Mouse (Mus musculus) midbrain, embryonic 11.5 days (tissue): Measurements from ENCODE around the gene Hoxb4. TPM values are rescaled to one million over a fixed set of nuclear protein-coding genes. Genes with fewer than 3 reads are reported as not detected.

Source experiments
- ATAC-seq: fragments of 200-750 bp; cut with Nextera tagmentation; 2 replicates; pipeline ENCODE4 v1.8.0; 2017; ENCODE audit warnings: moderate TSS enrichment, moderate library complexity; ENCODE audit not compliant: low FRiP score
- DNase-seq: peaks from one replicate; pipeline ENCODE4 v3.0.0; 2015; ENCODE audit warnings: low spot score; ENCODE audit errors: missing footprints
- H3K27ac ChIP-seq: fragments of 300-500 bp; sonication (generic); 2 replicates; pipeline ENCODE4 v1.5.1; 2014; ENCODE audit warnings: low read depth, low read length
- H3K27me3 ChIP-seq: fragments of 300-500 bp; sonication (generic); 2 replicates; pipeline ENCODE4 v1.6.1; 2014; ENCODE audit warnings: mild to moderate bottlenecking, low read length, moderate library complexity, mixed read lengths; ENCODE audit not compliant: control insufficient read depth, insufficient read depth
- H3K36me3 ChIP-seq: fragments of 300-500 bp; sonication (generic); 2 replicates; pipeline ENCODE4 v1.6.1; 2014; ENCODE audit warnings: mild to moderate bottlenecking, low read length, moderate library complexity, mixed read lengths; ENCODE audit not compliant: control insufficient read depth, insufficient read depth
- H3K4me1 ChIP-seq: fragments of 300-500 bp; sonication (generic); 2 replicates; pipeline ENCODE4 v1.6.1; 2014; ENCODE audit warnings: low read length; ENCODE audit not compliant: control insufficient read depth, insufficient read depth
- H3K4me2 ChIP-seq: fragments of 300-500 bp; sonication (generic); 2 replicates; pipeline ENCODE4 v1.6.1; 2014; ENCODE audit warnings: mild to moderate bottlenecking, moderate library complexity
- H3K4me3 ChIP-seq: fragments of 300-500 bp; sonication (generic); 2 replicates; pipeline ENCODE4 v1.5.1; 2014; ENCODE audit warnings: low read depth, low read length
- H3K9ac ChIP-seq: fragments of 300-500 bp; sonication (generic); 2 replicates; pipeline ENCODE4 v1.6.1; 2014; ENCODE audit warnings: low read length
- H3K9me3 ChIP-seq: fragments of 300-500 bp; sonication (generic); 2 replicates; pipeline ENCODE4 v1.6.1; 2016; ENCODE audit warnings: low read length; ENCODE audit not compliant: control insufficient read depth
- WGBS: fragments of 180-500 bp; shearing (Covaris S2); extraction: QIAGEN DNeasy Blood & Tissue Kit; methylation state at CpG from one replicate; pipeline ENCODE4 v1.1.7; 2014; 5-methylcytosine and 5-hydroxymethylcytosine counted together
- polyA plus RNA-seq: library from polyadenylated mRNA; unstranded; fragments of >200 nt; fragmentation: Nextera tagmentation; extraction: Ambion mirVana; gene quantifications from 2 replicates; pipeline ENCODE4 v1.2.1, GENCODE M21; 2014

Gene Hoxb4
- polyA plus RNA-seq, 1 experiment from 2014 or later: not detected

- H3K4me1 ChIP-seq: no peaks in the 10 kb centered on the region
- H3K36me3 ChIP-seq: no peaks in the 10 kb centered on the region
- H3K27me3 ChIP-seq: peaks cover 100% of the 10 kb centered on the region
- 19% methylated on average over 14 of the region's 14 CpGs for WGBS
- H3K9ac ChIP-seq: no peak overlapping the region
- no peak for ATAC-seq
- H3K4me2 ChIP-seq: no peak overlapping the region
- DNase-seq: peak; percentile 95
- no peak overlapping the region for H3K27ac ChIP-seq
- H3K9me3 ChIP-seq: no peaks in the 10 kb centered on the region
- no peak overlapping the region for H3K4me3 ChIP-seq
Observed at GRCm38 (mm10) chr11:96278324-96278723, 39.7 kb upstream of the Hoxb4 start.

GRCm38 (mm10) chr11:96278773-96279172, 39.3 kb upstream of the Hoxb4 start:
- H3K4me2 ChIP-seq: no peak overlapping the region
- H3K4me1 ChIP-seq: no peaks in the 10 kb centered on the region
- ATAC-seq (no peak), DNase-seq (peak; percentile 99)
- WGBS: under 1% methylated on average over 9 of the region's 9 CpGs
- H3K4me3 ChIP-seq: no peak overlapping the region
- H3K27ac ChIP-seq: no peak overlapping the region
- peaks cover 100% of the 10 kb centered on the region for H3K27me3 ChIP-seq
- no peaks in the 10 kb centered on the region for H3K36me3 ChIP-seq
- H3K9ac ChIP-seq: no peak overlapping the region
- no peaks in the 10 kb centered on the region for H3K9me3 ChIP-seq

DNA sequence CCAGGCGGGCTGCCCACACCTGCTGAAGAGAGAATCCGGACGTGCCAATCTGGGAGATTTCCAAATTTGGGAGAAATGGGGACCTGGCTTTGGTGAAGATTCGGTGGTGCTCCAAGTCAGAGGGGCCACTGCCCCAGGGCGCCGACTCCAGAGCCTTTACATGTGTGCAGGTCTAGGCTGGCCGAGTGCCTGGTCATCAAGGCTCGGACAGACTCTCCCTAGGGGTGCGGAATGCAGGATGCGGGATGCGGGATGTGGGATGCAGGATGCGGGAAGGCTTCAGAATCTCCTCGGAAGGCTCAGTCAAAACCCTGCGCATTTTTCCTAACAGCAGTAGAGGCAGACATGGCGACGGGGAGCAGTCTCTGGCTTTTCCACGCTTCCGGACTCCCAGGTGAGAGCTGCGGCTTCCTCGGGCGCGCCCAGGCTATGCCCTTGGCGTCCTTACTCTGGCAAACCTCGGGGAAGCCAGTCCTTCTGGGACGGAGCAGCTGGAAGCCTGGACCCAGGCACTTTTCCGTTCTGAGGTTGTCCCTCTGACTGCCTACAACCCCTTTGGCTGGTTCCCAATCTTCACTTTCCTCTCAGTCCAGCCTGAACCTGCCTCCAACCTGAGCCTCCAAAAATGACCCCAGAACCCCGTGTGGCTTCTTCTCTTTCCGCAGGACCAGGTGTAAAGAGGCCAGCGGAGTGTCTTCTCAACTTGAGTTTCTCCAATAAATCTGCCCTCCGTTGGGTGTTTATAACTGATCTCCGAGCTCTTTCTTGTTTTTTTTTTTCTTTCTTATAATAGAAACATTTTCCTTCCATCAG, 38.4 kb upstream of the Hoxb4 start:
- no peaks in the 10 kb centered on the region for H3K36me3 ChIP-seq
- no peak overlapping the region for H3K4me2 ChIP-seq
- 2% methylated on average over 31 of the region's 31 CpGs for WGBS
- DNase-seq (peak; percentile 95), ATAC-seq (no peak)
- no peak overlapping the region for H3K4me3 ChIP-seq
- peaks cover 100% of the 10 kb centered on the region for H3K27me3 ChIP-seq
- H3K27ac ChIP-seq: no peak overlapping the region
- H3K4me1 ChIP-seq: no peaks in the 10 kb centered on the region
- H3K9me3 ChIP-seq: no peaks in the 10 kb centered on the region
- no peak overlapping the region for H3K9ac ChIP-seq

DNA sequence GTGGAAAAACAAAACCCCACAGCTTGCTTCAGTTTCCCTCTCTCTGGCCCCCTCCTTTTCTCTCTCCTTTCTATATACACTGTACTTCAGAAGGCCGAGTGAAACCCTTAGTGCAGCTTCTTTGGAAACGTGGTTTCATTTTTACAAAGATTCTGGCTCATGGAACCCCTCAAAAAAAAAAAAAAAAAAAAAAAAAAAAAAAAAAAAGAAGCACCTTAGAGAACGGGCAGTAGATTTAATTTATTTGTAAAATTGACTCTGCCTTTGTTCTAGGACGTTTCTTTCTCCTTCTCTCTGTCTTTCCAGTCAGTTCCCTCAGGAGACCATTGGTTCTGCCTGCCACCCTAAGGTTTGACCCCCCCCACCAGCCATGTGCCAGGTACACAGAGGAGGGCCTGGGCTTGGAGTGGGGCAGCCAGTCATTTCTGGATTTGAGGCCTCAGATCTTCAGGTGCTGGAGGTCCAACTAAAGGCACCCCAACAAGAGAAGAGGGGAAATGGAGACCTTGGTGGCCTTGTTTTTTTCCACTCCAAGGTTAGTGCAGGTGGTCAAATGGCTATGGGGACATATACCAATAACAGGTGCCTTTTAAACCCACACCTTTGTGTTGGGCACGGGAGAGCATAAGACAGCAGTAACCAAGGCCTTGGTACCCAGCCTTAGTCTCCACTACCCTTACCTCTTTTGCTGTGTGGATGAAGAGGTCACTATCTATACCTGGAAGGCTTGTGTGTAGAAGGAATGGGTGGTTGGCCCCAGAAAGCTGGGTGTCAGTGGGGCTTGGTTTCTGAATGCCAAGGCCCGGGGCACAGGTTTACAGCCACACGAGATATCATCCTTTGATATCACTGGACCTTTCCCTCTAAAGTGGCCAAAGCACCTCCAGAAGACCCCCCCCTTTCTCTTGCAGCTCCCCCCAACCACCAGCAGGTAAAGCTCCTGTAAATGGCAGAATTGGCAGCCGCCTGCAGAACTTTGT, 37.4 kb upstream of the Hoxb4 start:
- 10% methylated on average over 8 of the region's 8 CpGs for WGBS
- Histone ChIP-seq H3K4me2 (no peak overlapping the region), H3K4me1 (no peaks in the 10 kb centered on the region), H3K27ac (no peak overlapping the region), H3K4me3 (no peak overlapping the region), H3K36me3 (no peaks in the 10 kb centered on the region), H3K9me3 (no peaks in the 10 kb centered on the region), H3K27me3 (peaks cover 100% of the 10 kb centered on the region), H3K9ac (no peak overlapping the region)
- DNase-seq: peak; percentile 93
- ATAC-seq: no peak

- DNase-seq (peak; percentile 92), ATAC-seq (no peak)
- no peak overlapping the region for H3K27ac ChIP-seq
- no peaks in the 10 kb centered on the region for H3K36me3 ChIP-seq
- 5% methylated on average over 18 of the region's 18 CpGs for WGBS
- H3K9ac ChIP-seq: no peak overlapping the region
- H3K4me2 ChIP-seq: no peak overlapping the region
- H3K4me1 ChIP-seq: no peaks in the 10 kb centered on the region
- no peak overlapping the region for H3K4me3 ChIP-seq
- H3K9me3 ChIP-seq: no peaks in the 10 kb centered on the region
- peaks cover 100% of the 10 kb centered on the region for H3K27me3 ChIP-seq
Observed at GRCm38 (mm10) chr11:96281396-96281795, 36.7 kb upstream of the Hoxb4 start.

DNA sequence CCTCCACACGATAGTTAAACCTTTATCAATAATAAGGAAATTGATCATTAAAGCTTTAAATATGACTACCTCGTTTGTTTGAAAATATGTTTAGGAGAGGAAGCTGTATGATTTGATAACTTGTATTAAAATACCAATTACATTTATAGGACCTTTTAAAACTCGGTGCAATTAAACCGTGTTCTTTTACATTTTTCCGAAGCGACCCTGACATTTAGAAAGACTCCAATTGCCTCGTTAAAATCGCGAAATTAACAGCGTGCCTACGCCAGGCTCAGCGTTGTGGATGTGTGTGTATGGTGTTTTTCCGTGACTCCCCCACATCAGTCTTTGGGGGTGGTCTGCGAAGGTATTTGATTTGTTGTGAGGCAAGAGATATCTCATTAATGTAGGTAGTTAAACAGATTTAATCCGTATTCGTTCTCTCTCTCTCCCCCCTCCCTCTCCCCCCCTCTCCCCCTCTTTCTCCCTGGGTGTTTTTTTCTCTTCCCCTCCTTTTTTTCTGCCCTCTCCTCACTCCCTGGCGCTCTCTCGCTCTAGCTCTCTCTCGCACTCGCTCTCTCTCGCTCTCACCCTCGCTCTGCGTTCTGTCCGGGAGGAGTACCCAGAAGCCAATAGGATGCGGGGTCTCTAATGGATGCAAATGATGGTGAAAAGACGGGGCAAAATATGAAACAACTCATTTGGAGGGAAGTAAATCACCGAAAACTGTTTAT, 36.1 kb upstream of the Hoxb4 start, which contains the start of gene Hoxb8:
Gene Hoxb8 (plus strand): TSS at position 51 of the 716 bp plus-strand sequence.
- no peak within 1 kb of the TSS for H3K4me2 ChIP-seq
- H3K4me1 ChIP-seq: no peaks in the 10 kb centered on the region
- H3K9me3 ChIP-seq: no peaks in the 10 kb centered on the region
- H3K27me3 ChIP-seq: peaks cover 100% of the 10 kb centered on the region
- H3K36me3 ChIP-seq: no peaks in the 10 kb centered on the region
- DNase-seq (peak; percentile 94), ATAC-seq (no peak)
- H3K4me3 ChIP-seq: no peak within 1 kb of the TSS
- no peak within 1 kb of the TSS for H3K9ac ChIP-seq
- no peak within 1 kb of the TSS for H3K27ac ChIP-seq
- under 1% methylated on average over 27 of the region's 27 CpGs for whole genome bisulfite sequencing

GRCm38 (mm10) chr11:96282795-96283430, 35.2 kb upstream of the Hoxb4 start:
- Histone ChIP-seq H3K4me2 (no peak overlapping the region), H3K9me3 (no peaks in the 10 kb centered on the region), H3K27me3 (peaks cover 100% of the 10 kb centered on the region), H3K36me3 (no peaks in the 10 kb centered on the region), H3K4me1 (no peaks in the 10 kb centered on the region), H3K27ac (no peak overlapping the region), H3K9ac (no peak overlapping the region), H3K4me3 (no peak overlapping the region)
- WGBS: under 1% methylated on average over 48 of the region's 49 CpGs
- peak; percentile 22; the same call in 1 of the 2 replicates for ATAC-seq
- DNase-seq: peak; percentile 96

- peak overlapping the region; percentile 19 for H3K4me3 ChIP-seq
- no peaks in the 10 kb centered on the region for H3K36me3 ChIP-seq
- H3K27me3 ChIP-seq: peaks cover 100% of the 10 kb centered on the region
- H3K9ac ChIP-seq: no peak overlapping the region
- no peak overlapping the region for H3K27ac ChIP-seq
- no peaks in the 10 kb centered on the region for H3K9me3 ChIP-seq
- peak; percentile 94 for DNase-seq
- no peaks in the 10 kb centered on the region for H3K4me1 ChIP-seq
- ATAC-seq: no peak
- peak overlapping the region; percentile 39 for H3K4me2 ChIP-seq
- WGBS: under 1% methylated on average over 49 of the region's 49 CpGs
Observed at GRCm38 (mm10) chr11:96284041-96284749, 33.9 kb upstream of the Hoxb4 start.
